Mouse (Mus musculus): ENCODE measurements around the gene Tlr12. TPM values are rescaled to one million over a fixed set of nuclear protein-coding genes. Genes with fewer than 3 reads are reported as not detected.

Gene Tlr12
- 3.3 TPM for total RNA-seq (2023)

GRCm38 (mm10) chr4:128618246-128618911 is at the start of gene Tlr12:
Gene Tlr12, minus strand, starts transcription at chr4:128618619.

DNA sequence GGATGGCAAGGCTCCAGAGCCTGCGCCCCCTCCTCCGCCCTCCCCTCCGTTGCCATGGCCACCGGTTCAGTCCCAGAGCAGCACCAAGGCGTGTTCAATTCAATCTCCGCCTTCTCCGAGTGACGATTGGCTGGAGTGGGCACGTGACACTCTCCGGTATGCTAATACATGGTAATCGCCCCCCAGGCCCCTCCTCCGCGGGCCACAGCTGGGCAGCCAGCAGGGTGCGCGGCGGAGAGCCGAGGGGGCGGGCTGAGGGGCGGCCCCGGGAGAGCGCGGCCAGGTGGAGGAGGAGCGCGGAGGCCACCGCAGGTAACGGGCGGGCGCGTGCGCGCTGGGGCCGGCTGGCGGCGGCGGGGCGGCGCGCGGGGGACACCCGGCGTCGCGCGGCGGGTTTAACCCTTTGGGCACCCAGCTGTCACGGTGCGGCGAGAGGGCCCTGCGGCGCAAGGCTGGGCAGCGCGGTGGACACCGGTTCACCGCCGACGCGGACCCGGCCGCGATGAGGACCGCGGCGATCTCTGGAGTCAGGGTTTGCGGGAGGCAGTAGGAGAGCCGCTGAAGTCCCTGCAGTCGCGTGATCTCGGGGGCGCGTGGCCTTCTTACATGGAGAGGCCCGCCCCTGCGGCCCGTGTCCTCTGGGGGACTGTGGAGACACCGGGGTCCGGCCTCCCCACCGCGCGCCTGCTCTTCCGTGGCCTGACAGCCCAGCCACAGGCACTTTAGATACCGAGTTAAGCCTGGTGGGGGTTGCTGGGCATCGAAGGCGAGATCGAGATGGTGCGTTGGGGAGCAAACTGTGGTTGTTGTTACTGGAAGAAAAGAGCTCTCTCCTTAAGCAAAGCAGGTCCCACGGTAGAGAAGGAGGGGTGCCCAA is 36.3 kb upstream of the Tlr12 start, which contains the start of gene Phc2:
Gene Phc2, plus strand, starts transcription at position 198 of the 877 bp plus-strand sequence.

GRCm38 (mm10) chr4:128609925-128610402 is 8.5 kb downstream of the Tlr12 start, which contains the start of gene Zscan20:
Gene Zscan20, minus strand, starts transcription at chr4:128610098.

Other genes with a start within 250 kb of the Tlr12 start
- gene Zscan20, start 8.5 kb downstream of the Tlr12 start, total RNA-seq (2023) = 12.2 TPM
- 77.8 TPM for gene Phc2, start 36.1 kb upstream of the Tlr12 start, total RNA-seq (2023)
- 2.5 TPM for gene A3galt2, start 136.7 kb upstream of the Tlr12 start, total RNA-seq (2023)
- 42.5 TPM for gene Zfp362, start 187.4 kb upstream of the Tlr12 start, total RNA-seq (2023)

All from CD4-positive naive resting alpha-beta T cell, adult 76 days (primary cell).